Mouse (Mus musculus): ENCODE data around the gene P3h4.

The P3h4 gene

GRCm38 (mm10) chr11:100414021-100414913, at the start of gene P3h4:
Gene P3h4, minus strand, starts transcription at chr11:100414836.
- DNase-seq (ENCODE audit: low read depth): no peak

DNA sequence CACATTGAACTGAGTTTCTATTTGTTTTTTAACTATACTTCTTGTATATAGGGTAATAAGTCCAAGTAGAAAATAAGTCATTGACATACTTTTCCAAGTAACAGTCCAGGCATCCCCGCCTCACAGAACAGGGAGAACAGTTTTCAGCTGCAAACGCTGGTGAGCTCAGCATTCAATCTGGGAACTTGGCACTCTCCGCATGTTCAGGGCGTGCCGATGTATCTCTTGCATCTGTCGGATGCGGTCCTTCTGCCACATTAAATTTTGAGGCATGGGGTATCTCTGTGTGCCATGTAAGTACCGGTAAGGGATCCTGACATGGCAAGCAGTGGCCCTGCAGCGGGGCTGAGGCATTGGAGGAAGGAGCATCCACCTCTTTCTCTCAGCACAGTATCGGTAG, 48.1 kb upstream of the P3h4 start:
- DNase-seq (ENCODE audit: low read depth): no peak

GRCm38 (mm10) chr11:100457711-100458110, 43.1 kb upstream of the P3h4 start:
- no peak for DNase-seq (ENCODE audit: low read depth)

- DNase-seq (ENCODE audit: low read depth): no peak
Measured at GRCm38 (mm10) chr11:100457247-100457646, 42.6 kb upstream of the P3h4 start.

DNA sequence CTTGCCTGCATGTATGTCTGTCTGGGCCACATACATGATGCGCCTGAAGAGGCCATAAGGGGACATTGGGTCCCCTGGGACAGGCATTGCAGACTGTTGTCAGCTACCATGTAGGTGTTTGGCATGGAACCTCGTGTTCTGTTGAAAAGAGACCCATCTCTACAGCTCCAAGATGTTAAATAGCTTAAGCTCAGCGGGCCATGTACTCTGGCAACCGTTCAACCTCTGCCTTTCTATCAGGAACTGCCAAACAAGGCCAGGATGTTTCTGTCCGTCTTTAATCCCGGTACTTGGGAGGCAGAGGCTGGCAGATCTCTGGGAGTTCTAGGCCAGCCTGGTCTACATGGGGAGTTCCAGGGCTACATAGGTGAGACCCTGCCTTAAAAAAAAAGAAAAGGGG, 28.0 kb upstream of the P3h4 start:
- DNase-seq (ENCODE audit: low read depth): no peak

DNA sequence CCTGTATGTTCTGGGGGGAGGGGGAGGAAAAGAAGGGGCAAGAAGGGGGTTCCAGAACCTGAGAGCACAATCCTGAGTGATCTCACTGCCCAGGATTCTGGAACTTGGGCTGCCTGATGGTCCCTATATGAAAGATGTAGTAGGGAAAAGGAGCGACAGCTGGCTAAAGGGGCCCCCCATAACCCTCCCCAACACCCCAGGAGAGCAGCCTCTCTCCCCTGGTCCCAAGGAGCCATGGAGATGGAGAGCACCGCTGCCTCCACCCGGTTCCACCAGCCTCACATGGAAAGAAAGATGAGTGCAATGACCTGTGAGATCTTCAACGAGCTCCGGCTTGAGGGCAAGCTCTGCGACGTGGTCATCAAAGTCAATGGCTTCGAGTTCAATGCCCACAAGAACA, 27.2 kb upstream of the P3h4 start, which contains the start of the genes Nt5c3b and Klhl10:
Nt5c3b (minus strand) TSS at position 12 of the 400 bp plus-strand sequence.
Klhl10 (plus strand) TSS at position 121 of the 400 bp plus-strand sequence.
- no peak for DNase-seq (ENCODE audit: low read depth)

DNA sequence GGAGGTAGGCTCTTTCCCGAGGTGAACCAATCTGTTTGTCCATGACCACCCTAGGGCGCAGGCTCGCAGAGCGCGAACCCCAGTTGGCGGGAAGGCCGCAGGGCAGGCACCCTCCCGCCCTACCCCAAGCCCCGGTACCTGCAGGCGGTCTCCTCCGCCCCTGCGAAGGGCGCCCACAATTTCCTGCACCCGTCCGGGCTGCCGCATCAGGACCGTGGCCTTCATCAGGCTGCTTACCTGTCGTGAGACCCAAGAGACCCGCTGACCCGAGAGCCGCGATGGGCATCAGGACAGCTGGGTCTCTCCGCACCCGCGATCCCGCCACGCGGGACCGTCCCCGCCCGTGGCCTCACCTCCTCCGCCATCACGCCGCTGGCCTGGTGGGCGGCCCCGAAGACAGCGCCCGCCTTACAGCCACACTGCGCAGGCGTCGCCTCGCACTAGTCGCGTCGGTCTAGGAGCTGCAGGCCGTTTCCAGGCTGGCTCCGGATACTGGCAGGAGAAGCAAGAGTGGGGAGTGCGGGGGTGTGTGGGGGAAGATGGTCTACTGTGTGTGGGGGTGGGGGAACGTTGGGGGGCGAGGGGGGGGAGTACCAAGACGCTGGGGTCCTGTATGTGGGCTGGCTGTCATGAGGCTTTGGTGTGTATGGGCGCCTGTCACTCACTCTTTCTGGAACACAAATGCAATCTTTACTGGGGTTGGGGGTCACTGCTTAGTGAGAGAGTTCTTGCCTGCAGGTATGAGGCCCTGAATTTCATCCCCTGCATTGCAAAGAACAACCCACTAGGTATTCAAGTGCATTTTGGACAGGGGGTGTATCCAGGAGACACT, 26.3 kb upstream of the P3h4 start:
- peak; percentile 62 for DNase-seq (ENCODE audit: low read depth)

DNA sequence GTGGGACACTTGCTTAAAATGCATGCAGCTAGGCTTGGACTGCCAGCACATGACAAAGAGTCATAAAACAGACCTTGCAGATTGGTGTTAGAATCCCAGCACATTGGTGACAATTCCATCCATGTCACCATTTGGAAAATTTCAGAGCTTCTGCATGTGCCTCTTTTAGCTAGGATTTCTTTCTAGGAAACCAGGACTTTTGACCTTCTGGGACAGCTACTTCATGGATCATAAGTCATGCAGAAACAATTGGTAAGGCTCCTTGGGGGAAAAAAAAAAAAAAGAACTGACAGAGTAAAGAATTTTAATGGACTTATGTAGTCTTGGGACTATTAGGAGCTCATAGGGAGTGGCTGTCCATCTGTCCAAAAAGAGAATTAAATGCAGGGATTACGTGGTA, 23.3 kb upstream of the P3h4 start:
- DNase-seq (ENCODE audit: low read depth): no peak

- DNase-seq (ENCODE audit: low read depth): no peak
Measured at GRCm38 (mm10) chr11:100435678-100436246, 21.1 kb upstream of the P3h4 start.

- DNase-seq (ENCODE audit: low read depth): no peak
Measured at GRCm38 (mm10) chr11:100432002-100432401, 17.4 kb upstream of the P3h4 start.

DNA sequence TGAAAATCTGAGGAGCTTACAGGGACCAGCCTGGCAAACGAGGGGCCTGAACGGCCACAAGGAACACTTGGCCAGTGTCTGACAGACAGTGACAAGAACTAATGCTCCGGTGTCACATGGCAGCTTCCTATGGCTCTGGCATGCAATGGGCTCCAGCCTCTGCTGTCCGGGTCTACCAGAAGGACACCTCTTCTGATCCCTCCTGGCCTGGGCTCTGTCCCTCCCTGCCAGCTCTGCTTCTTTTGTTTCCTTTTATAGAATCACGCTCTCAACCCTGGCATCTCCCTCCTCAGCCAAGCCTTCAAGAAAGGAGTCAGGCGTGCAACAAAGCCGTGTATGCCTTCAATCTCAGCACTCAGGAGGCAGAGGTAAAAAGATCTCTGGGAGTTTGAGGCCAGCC, 15.4 kb upstream of the P3h4 start:
- DNase-seq (ENCODE audit: low read depth): no peak

DNA sequence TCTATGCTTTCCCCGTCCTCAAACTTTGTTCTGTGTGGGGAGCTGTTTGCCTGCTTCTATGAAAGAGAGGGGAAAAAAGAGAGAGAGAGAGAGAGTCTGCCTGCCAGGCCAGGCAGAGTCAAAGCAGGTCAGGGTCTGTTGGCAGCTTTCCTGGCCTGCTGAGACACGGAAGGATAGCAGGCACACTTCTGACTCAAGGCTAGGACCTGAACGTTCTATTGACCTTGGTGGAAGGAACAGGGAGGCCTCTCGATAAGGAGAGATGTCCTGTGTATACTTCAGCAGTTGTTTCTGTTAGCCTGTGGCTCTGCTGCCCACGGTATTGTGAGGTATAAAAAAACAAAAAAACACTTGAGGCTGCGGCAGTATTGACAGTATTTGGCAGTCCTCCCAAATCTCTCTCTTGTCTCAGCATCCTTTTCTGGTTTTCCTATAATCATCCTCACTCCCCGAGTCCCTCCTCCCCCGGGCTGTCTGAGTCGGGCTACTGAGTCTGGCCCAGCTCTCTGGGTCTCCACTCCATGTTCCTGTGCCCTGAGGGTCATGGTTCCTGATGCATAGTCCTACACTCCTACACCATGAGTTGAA, 14.1 kb upstream of the P3h4 start:
- DNase-seq (ENCODE audit: low read depth): no peak

- peak; percentile 77 for DNase-seq (ENCODE audit: low read depth)
Measured at GRCm38 (mm10) chr11:100426820-100427219, 12.2 kb upstream of the P3h4 start.

- DNase-seq (ENCODE audit: low read depth): peak; percentile 84
Measured at GRCm38 (mm10) chr11:100425851-100426250, 11.2 kb upstream of the P3h4 start.

DNA sequence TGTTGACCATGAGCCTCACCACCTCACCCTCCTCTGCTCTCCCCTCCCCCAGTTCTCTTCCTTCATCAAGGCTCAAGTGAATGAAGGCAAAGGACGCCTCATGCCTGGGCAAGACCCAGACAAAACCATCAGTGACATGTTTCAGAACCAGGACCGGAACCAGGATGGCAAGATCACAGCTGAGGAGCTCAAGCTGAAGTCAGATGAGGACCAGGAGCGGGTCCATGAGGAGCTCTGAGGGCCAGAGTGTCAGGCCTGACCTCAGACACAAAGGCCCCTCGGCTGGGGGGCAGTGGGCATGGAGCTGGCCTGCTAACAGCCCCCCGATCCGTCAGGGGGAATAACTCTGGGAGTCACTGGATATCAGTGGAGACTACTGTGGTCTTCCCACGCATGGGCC, 9.2 kb upstream of the P3h4 start:
- DNase-seq (ENCODE audit: low read depth): no peak

DNA sequence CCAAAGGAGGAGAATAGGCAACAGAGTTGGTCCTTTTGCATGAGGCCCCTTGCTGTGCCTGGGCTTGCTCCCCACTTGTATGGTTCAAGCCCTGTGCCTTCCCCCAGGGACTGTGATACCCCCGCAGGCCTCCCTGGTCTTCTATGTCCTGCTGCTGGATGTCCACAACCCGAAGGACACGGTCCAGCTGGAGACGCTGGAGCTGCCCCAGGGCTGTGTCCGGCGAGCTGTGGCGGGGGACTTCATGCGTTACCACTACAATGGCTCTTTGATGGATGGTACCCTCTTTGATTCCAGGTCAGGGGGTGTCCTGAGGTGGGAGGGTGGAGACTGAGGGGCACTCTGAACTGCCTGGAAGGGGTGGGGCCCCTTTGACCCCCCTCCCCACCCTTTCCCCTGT, 6.9 kb upstream of the P3h4 start:
- DNase-seq (ENCODE audit: low read depth): no peak

DNA sequence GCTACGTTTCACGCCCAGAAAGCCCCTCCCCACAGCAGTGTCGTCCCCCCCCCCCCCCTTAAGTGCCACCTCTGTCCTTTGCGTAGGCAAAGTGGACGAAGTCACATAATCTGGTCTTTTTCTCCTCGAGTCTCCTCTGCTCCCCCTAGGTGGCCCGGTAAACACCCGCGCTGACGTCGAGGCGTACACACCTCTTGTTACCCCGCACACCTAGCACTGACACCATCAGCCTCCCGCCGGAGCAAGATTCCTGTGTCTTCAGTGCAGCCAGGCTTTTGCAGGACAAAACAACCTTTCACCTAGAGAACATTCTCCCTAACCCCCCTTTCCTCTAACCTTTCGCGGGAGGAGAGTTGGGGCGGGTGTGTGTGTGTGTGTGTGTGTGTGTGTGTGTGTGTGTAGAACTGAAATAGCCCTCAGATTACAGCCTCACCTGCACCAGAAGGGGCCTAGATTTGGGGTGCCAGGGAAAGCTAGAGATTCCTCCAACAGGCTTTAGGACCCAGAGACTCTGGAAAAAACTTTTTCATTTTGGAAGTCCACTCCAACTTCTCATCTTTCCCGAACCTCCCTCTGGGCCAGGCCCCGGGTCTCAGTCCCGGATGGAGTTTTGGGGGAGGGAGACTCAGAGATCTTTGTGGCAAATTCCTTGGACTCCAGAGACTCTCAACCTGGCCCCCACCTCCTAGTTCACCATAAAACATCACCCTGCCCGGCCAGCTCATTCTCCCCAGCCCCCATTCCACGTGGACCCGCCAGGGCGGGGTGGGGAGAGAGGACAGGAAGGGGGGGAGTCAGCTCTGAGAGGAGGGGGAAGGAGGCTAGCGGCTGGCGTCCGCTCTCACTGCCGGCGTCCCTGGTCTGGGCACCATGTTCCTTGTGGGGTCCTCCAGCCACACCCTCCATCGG, 532 bp upstream of the P3h4 start, which contains the start of gene Fkbp10:
Fkbp10 (plus strand) TSS at position 784 of the 909 bp plus-strand sequence.
- DNase-seq (ENCODE audit: low read depth): no peak

DNA sequence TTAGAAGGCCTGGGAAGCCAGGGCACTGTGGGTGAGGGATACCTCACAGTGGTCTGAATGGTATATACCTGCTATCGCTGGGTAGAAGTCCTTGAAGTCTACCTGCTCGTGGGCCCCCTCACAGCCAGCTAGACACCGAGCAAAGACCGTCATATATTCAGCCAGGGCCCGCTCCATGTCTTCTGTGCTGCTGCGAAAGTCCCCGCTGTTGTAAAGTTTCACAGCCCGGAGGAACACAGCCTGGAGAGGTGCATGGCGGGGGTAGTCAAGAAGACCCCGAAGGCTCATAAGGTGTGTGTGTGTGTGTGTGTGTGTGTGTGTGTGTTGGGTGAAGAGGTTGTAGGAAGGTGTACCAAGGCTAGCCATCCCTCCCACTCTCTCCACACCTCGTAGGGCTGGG, 1.1 kb downstream of the P3h4 start:
- DNase-seq (ENCODE audit: low read depth): no peak

GRCm38 (mm10) chr11:100411736-100412135, 2.9 kb downstream of the P3h4 start:
- DNase-seq (ENCODE audit: low read depth): peak; percentile 39

DNA sequence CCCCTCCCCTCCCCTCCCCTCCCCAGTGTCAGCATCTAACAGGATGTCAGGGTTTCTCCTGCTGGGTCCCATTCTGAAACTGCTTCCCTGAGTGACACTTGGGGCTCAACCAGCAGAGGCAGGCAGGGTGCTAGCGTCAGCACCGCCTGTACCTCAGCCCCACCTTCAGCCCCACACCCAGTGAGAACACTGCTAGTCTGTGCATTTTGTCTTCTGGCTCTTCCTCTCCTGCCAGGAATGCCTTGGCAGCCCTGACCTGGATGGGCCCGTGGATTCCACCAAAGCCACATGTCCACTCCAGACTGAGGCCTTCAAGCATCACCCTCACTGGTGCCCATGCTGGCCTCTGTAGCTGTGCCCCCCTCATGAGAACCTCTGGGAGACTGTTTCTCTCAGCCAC, 5.0 kb downstream of the P3h4 start:
- DNase-seq (ENCODE audit: low read depth): no peak
